Mouse (Mus musculus) liver, embryonic 15.5 days (tissue): ENCODE data around the gene Tymp. TPM values are rescaled to one million over a fixed set of nuclear protein-coding genes. Genes with fewer than 3 reads are reported as not detected.

Source experiments
- ATAC-seq: fragments of 200-750 bp; cut with Nextera tagmentation; 2 replicates; pipeline ENCODE4 v1.8.0; 2017; ENCODE audit warnings: moderate number of reproducible peaks, mild to moderate bottlenecking, moderate library complexity; ENCODE audit not compliant: insufficient read depth
- H3K27ac ChIP-seq: fragments of 300-500 bp; sonication (generic); replicated peaks from 2 replicates; pipeline ENCODE4 v1.5.1; 2015; ENCODE audit warnings: mild to moderate bottlenecking, inconsistent platforms
- H3K27me3 ChIP-seq: fragments of 300-500 bp; sonication (generic); 2 replicates; pipeline ENCODE4 v1.6.1; 2015; ENCODE audit warnings: mild to moderate bottlenecking, inconsistent platforms
- H3K36me3 ChIP-seq: fragments of 300-500 bp; sonication (generic); replicated peaks from 2 replicates; pipeline ENCODE4 v1.6.1; 2015; ENCODE audit warnings: moderate library complexity, mild to moderate bottlenecking, inconsistent platforms
- H3K4me1 ChIP-seq: fragments of 300-500 bp; sonication (generic); replicated peaks from 2 replicates; pipeline ENCODE4 v1.6.1; 2015; ENCODE audit warnings: inconsistent platforms
- H3K4me2 ChIP-seq: fragments of 300-500 bp; sonication (generic); 2 replicates; pipeline ENCODE4 v1.6.1; 2015; ENCODE audit warnings: moderate library complexity, mild to moderate bottlenecking, inconsistent platforms
- H3K4me3 ChIP-seq: fragments of 300-500 bp; sonication (generic); replicated peaks from 2 replicates; pipeline ENCODE4 v1.5.1; 2015; ENCODE audit warnings: mild to moderate bottlenecking, inconsistent platforms
- H3K9ac ChIP-seq: fragments of 300-500 bp; sonication (generic); 2 replicates; pipeline ENCODE4 v1.6.1; 2015; ENCODE audit warnings: moderate library complexity, mild to moderate bottlenecking, inconsistent platforms
- H3K9me3 ChIP-seq: fragments of 300-500 bp; sonication (generic); replicated peaks from 2 replicates; pipeline ENCODE4 v1.6.1; 2016; ENCODE audit warnings: inconsistent platforms
- WGBS: fragments of 180-500 bp; shearing (Covaris S2); methylation state at CpG from one replicate; pipeline ENCODE4 v1.1.7; 2015; ENCODE audit warnings: mixed read lengths; ENCODE audit not compliant: insufficient replicate concordance; 5-methylcytosine and 5-hydroxymethylcytosine counted together
- polyA plus RNA-seq: library from polyadenylated mRNA; unstranded; fragments of >200 nt; fragmentation: Nextera tagmentation; extraction: Ambion mirVana; gene quantifications from 2 replicates; pipeline ENCODE4 v1.2.1, GENCODE M21; 2015

Gene Tymp
- polyA plus RNA-seq, 1 experiment from 2014 or later, result 0.40 TPM

GRCm38 (mm10) chr15:89326441-89326840 lies 50.4 kb downstream of the Tymp start:
- Histone ChIP-seq H3K4me2 (no peak overlapping the region), H3K4me3 (no peak overlapping the region), H3K36me3 (no peaks in the 10 kb centered on the region), H3K27ac (no peak overlapping the region), H3K9ac (no peak overlapping the region), H3K4me1 (peaks cover 19% of the 10 kb centered on the region), H3K9me3 (no peaks in the 10 kb centered on the region), H3K27me3 (peaks cover 39% of the 10 kb centered on the region)
- 54% methylated on average over 5 of the region's 5 CpGs for WGBS
- no peak for ATAC-seq

GRCm38 (mm10) chr15:89323656-89324055 lies 53.2 kb downstream of the Tymp start:
- WGBS, result 52% methylated on average over 4 of the region's 4 CpGs

GRCm38 (mm10) chr15:89322670-89323522 lies 53.9 kb downstream of the Tymp start, which contains the start of gene Adm2:
Gene Adm2 (plus strand): TSS chr15:89322720.
- ATAC-seq, result no peak
- H3K9me3 ChIP-seq, result no peaks in the 10 kb centered on the region
- peak within 1 kb of the TSS; percentile 65 for H3K4me2 ChIP-seq
- H3K9ac ChIP-seq, result peak within 1 kb of the TSS; percentile 48
- 12% methylated on average over 26 of the region's 26 CpGs for WGBS
- no peaks in the 10 kb centered on the region for H3K36me3 ChIP-seq
- H3K4me3 ChIP-seq, result peak within 1 kb of the TSS; percentile 52
- peaks cover 30% of the 10 kb centered on the region for H3K4me1 ChIP-seq
- H3K27me3 ChIP-seq, result peaks cover 49% of the 10 kb centered on the region
- no peak within 1 kb of the TSS for H3K27ac ChIP-seq

More at GRCm38 (mm10) chr15:89323656-89324055, 53.2 kb downstream of the Tymp start:
- H3K9ac ChIP-seq, result no peak overlapping the region
- H3K36me3 ChIP-seq, result no peaks in the 10 kb centered on the region
- H3K4me1 ChIP-seq, result peaks cover 30% of the 10 kb centered on the region
- H3K27me3 ChIP-seq, result peaks cover 46% of the 10 kb centered on the region
- ATAC-seq, result no peak
- H3K9me3 ChIP-seq, result no peaks in the 10 kb centered on the region
- H3K4me3 ChIP-seq, result peak overlapping the region; percentile 52
- no peak overlapping the region for H3K27ac ChIP-seq
- H3K4me2 ChIP-seq, result peak overlapping the region; percentile 65

Other genes with a start within 250 kb of the Tymp start
- 8.6 and 9.1 TPM in 2 replicates for gene Hdac10, start 248.3 kb downstream of the Tymp start, polyA plus RNA-seq
- 1.4 and 1.5 TPM in 2 replicates for gene Mapk12, start 236.3 kb downstream of the Tymp start, polyA plus RNA-seq
- gene Mapk11, start 227.4 kb downstream of the Tymp start, polyA plus RNA-seq, result 0.44 and 0.68 TPM in 2 replicates
- gene Plxnb2, start 196.3 kb downstream of the Tymp start, polyA plus RNA-seq, result 22.3 and 30.1 TPM in 2 replicates
- 3.3 and 3.5 TPM in 2 replicates for gene Dennd6b, start 180.5 kb downstream of the Tymp start, polyA plus RNA-seq
- 14.9 and 16.3 TPM in 2 replicates for gene Ppp6r2, start 165.5 kb downstream of the Tymp start, polyA plus RNA-seq
- 21.4 and 28.6 TPM in 2 replicates for gene Sbf1, start 61.7 kb downstream of the Tymp start, polyA plus RNA-seq
- 1.7 and 2.0 TPM in 2 replicates for gene Adm2, start 54.3 kb downstream of the Tymp start, polyA plus RNA-seq
- gene Miox, start 42.6 kb downstream of the Tymp start, polyA plus RNA-seq, result 10.3 and 10.6 TPM in 2 replicates
- gene Lmf2, start 21.4 kb downstream of the Tymp start, polyA plus RNA-seq, result 30.9 and 35.3 TPM in 2 replicates
- gene Ncaph2, start 21.3 kb downstream of the Tymp start, polyA plus RNA-seq, result 110 and 115 TPM in 2 replicates
- gene Sco2, start 3.2 kb downstream of the Tymp start, polyA plus RNA-seq, result 2.4 and 4.3 TPM in 2 replicates
- 0.46 and 0.68 TPM in 2 replicates for gene Odf3b, start 2.2 kb upstream of the Tymp start, polyA plus RNA-seq
- not detected in 2 replicates for gene Klhdc7b, start 7.9 kb upstream of the Tymp start, polyA plus RNA-seq
- not detected in 2 replicates for gene Syce3, start 33.5 kb upstream of the Tymp start, polyA plus RNA-seq
- 2.6 and 3.1 TPM in 2 replicates for gene Cpt1b, start 48.8 kb upstream of the Tymp start, polyA plus RNA-seq
- 1.9 and 2.3 TPM in 2 replicates for gene C730034F03Rik, start 52.5 kb upstream of the Tymp start, polyA plus RNA-seq
- not detected in 2 replicates for gene Gm44502, start 52.7 kb upstream of the Tymp start, polyA plus RNA-seq
- 26.2 and 27.0 TPM in 2 replicates for gene Chkb, start 52.9 kb upstream of the Tymp start, polyA plus RNA-seq
- 0.02 and 0.05 TPM in 2 replicates for gene Mapk8ip2, start 76.9 kb upstream of the Tymp start, polyA plus RNA-seq
- 5.0 and 5.4 TPM in 2 replicates for gene Arsa, start 100.4 kb upstream of the Tymp start, polyA plus RNA-seq
- gene Shank3, start 122.6 kb upstream of the Tymp start, polyA plus RNA-seq, result 0.51 and 0.93 TPM in 2 replicates
- gene Acr, start 191.3 kb upstream of the Tymp start, polyA plus RNA-seq, result not detected in 2 replicates
- gene Rabl2, start 214.9 kb upstream of the Tymp start, polyA plus RNA-seq, result 5.0 and 5.6 TPM in 2 replicates